Mouse (Mus musculus) ovary, postnatal 14 days (tissue): Measurements from ENCODE around the gene Cd164.

Experiments used
- DNase-seq: peaks from one replicate; pipeline ENCODE4 v3.0.0; 2022; ENCODE audit warnings: low spot score

Gene Cd164

GRCm38 (mm10) chr10:41546396-41547165, 27.4 kb downstream of the Cd164 start:
- no peak for DNase-seq

- no peak for DNase-seq
Measured at GRCm38 (mm10) chr10:41550711-41551110, 31.5 kb downstream of the Cd164 start.

- DNase-seq = no peak
Measured at GRCm38 (mm10) chr10:41552319-41552718, 33.1 kb downstream of the Cd164 start.

GRCm38 (mm10) chr10:41552847-41553589, 33.8 kb downstream of the Cd164 start:
- DNase-seq = no peak

- DNase-seq = no peak
Measured at GRCm38 (mm10) chr10:41553711-41554110, 34.5 kb downstream of the Cd164 start.

- no peak for DNase-seq
Measured at GRCm38 (mm10) chr10:41555081-41555480, 35.9 kb downstream of the Cd164 start.

- no peak for DNase-seq
Measured at GRCm38 (mm10) chr10:41558401-41558800, 39.2 kb downstream of the Cd164 start.

- no peak for DNase-seq
Measured at GRCm38 (mm10) chr10:41561701-41562395, 42.6 kb downstream of the Cd164 start.

GRCm38 (mm10) chr10:41565141-41565540, 45.9 kb downstream of the Cd164 start:
- DNase-seq = no peak

GRCm38 (mm10) chr10:41568306-41568705, 49.1 kb downstream of the Cd164 start:
- DNase-seq = no peak

- no peak for DNase-seq
Measured at GRCm38 (mm10) chr10:41571065-41571464, 51.9 kb downstream of the Cd164 start.

GRCm38 (mm10) chr10:41572274-41572673, 53.1 kb downstream of the Cd164 start:
- DNase-seq = no peak

- no peak for DNase-seq
Measured at GRCm38 (mm10) chr10:41573190-41573589, 54.0 kb downstream of the Cd164 start.

- no peak for DNase-seq
Measured at GRCm38 (mm10) chr10:41575451-41576327, 56.5 kb downstream of the Cd164 start.

GRCm38 (mm10) chr10:41576328-41576833, 57.2 kb downstream of the Cd164 start:
- DNase-seq = no peak

GRCm38 (mm10) chr10:41578541-41578940, 59.3 kb downstream of the Cd164 start:
- no peak for DNase-seq

- DNase-seq = no peak
Measured at GRCm38 (mm10) chr10:41580441-41580840, 61.2 kb downstream of the Cd164 start.
